Mouse (Mus musculus) heart, embryonic 11.5 days (tissue): ENCODE results near the gene Obox6. TPM values are rescaled to one million over a fixed set of nuclear protein-coding genes. Genes with fewer than 3 reads are reported as not detected.

Experiments used
- ATAC-seq: fragments of 200-750 bp; cut with Nextera tagmentation; replicated peaks from 2 replicates; pipeline ENCODE4 v1.8.0; 2017; ENCODE audit warnings: moderate library complexity; ENCODE audit not compliant: insufficient number of reproducible peaks, low FRiP score, low TSS enrichment
- H3K27ac ChIP-seq: fragments of 300-500 bp; sonication (generic); 2 replicates; pipeline ENCODE4 v1.5.1; 2014; ENCODE audit warnings: mild to moderate bottlenecking, low read depth, low read length
- H3K27me3 ChIP-seq: fragments of 300-500 bp; sonication (generic); 2 replicates; pipeline ENCODE4 v1.6.1; 2014; ENCODE audit warnings: mild to moderate bottlenecking, low read length, mixed read lengths; ENCODE audit not compliant: control insufficient read depth, insufficient read depth
- H3K36me3 ChIP-seq: fragments of 300-500 bp; sonication (generic); 2 replicates; pipeline ENCODE4 v1.6.1; 2014; ENCODE audit warnings: mild to moderate bottlenecking, low read length, moderate library complexity, mixed read lengths; ENCODE audit not compliant: control insufficient read depth, insufficient read depth
- H3K4me1 ChIP-seq: fragments of 300-500 bp; sonication (generic); 2 replicates; pipeline ENCODE4 v1.6.1; 2014; ENCODE audit warnings: low read length; ENCODE audit not compliant: control insufficient read depth, insufficient read depth
- H3K4me2 ChIP-seq: fragments of 300-500 bp; sonication (generic); 2 replicates; pipeline ENCODE4 v1.6.1; 2014; ENCODE audit warnings: mild to moderate bottlenecking, moderate library complexity
- H3K4me3 ChIP-seq: fragments of 300-500 bp; sonication (generic); 2 replicates; pipeline ENCODE4 v1.5.1; 2014; ENCODE audit warnings: low read depth, low read length
- H3K9ac ChIP-seq: fragments of 300-500 bp; sonication (generic); 2 replicates; pipeline ENCODE4 v1.6.1; 2014; ENCODE audit warnings: mild to moderate bottlenecking, low read depth, low read length, moderate library complexity
- H3K9me3 ChIP-seq: fragments of 300-500 bp; sonication (generic); replicated peaks from 2 replicates; pipeline ENCODE4 v1.6.1; 2016; ENCODE audit warnings: low read length; ENCODE audit not compliant: control insufficient read depth
- WGBS: fragments of 180-500 bp; shearing (Covaris S2); extraction: QIAGEN DNeasy Blood & Tissue Kit; methylation state at CpG from one replicate; pipeline ENCODE4 v1.1.7; 2014; ENCODE audit not compliant: insufficient replicate concordance; 5-methylcytosine and 5-hydroxymethylcytosine counted together
- polyA plus RNA-seq: library from polyadenylated mRNA; unstranded; fragments of >200 nt; fragmentation: Nextera tagmentation; extraction: Ambion mirVana; gene quantifications from 2 replicates; pipeline ENCODE4 v1.2.1, GENCODE M21; 2014

Gene Obox6
- not detected in 2 replicates for polyA plus RNA-seq

DNA sequence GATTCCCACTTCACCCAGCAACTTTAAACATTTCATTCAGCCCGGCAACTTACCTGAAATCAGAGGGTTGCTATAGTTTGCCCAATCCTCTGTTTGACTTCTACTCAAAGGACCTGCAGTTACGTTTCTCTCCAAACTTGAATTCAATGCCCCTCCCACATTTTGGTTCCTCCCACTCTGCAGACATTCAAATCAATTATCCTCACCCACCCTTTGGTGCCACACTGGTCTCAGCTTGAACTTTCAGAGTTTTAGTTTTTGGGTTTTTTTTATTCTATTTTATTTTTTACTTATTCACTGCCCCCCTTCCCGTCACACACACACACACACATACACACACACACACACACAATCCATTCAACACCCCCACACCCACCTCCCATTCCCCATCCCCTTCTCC lies at the start of gene Obox6:
Gene Obox6, minus strand, starts transcription at position 101 of the 400 bp plus-strand sequence.
- Histone ChIP-seq H3K4me3 (no peak within 1 kb of the TSS), H3K9me3 (peaks cover 6% of the 10 kb centered on the region), H3K4me1 (no peaks in the 10 kb centered on the region), H3K9ac (no peak within 1 kb of the TSS), H3K27me3 (no peaks in the 10 kb centered on the region), H3K4me2 (no peak within 1 kb of the TSS), H3K27ac (no peak within 1 kb of the TSS), H3K36me3 (no peaks in the 10 kb centered on the region)
- 76% methylated on average over 3 of the region's 3 CpGs for WGBS
- ATAC-seq, result no peak

DNA sequence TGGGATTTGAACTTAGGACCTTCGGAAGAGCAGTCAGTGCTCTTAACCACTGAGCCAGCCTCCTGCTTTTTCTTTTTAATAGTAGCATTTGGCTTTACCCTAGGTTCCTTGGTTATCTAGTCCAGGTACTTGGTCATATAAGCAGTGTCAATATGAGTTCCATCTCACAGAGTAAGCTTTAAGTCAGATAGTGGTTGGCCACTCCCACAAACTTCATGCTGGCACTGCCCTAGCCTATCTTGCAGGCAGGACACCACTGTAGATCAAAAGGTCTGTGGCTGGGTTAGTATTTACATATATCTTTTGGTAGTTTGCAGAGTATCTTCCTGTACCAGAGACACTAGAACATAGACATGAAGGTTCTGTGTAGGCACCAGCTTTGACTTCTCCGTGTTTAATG lies 44.6 kb upstream of the Obox6 start:
- no peak overlapping the region for H3K9ac ChIP-seq
- ATAC-seq, result no peak
- WGBS, result 77% methylated on average over 2 of the region's 2 CpGs

GRCm38 (mm10) chr7:15882317-15882716 lies 42.8 kb upstream of the Obox6 start, which contains the start of gene Crxos:
Crxos (plus strand) TSS chr7:15882617.
- H3K27me3 ChIP-seq, result no peaks in the 10 kb centered on the region
- H3K9me3 ChIP-seq, result no peaks in the 10 kb centered on the region
- no peak within 1 kb of the TSS for H3K4me3 ChIP-seq
- H3K9ac ChIP-seq, result no peak within 1 kb of the TSS
- no peaks in the 10 kb centered on the region for H3K36me3 ChIP-seq
- ATAC-seq, result no peak
- 60% methylated on average over 2 of the region's 2 CpGs for WGBS
- no peak within 1 kb of the TSS for H3K4me2 ChIP-seq
- H3K27ac ChIP-seq, result no peak within 1 kb of the TSS
- H3K4me1 ChIP-seq, result no peaks in the 10 kb centered on the region

More for the DNA sequence above, 44.6 kb upstream of the Obox6 start:
- no peaks in the 10 kb centered on the region for H3K36me3 ChIP-seq
- no peak overlapping the region for H3K4me2 ChIP-seq
- no peak overlapping the region for H3K27ac ChIP-seq
- H3K9me3 ChIP-seq, result no peaks in the 10 kb centered on the region
- no peaks in the 10 kb centered on the region for H3K27me3 ChIP-seq
- no peak overlapping the region for H3K4me3 ChIP-seq
- no peaks in the 10 kb centered on the region for H3K4me1 ChIP-seq

DNA sequence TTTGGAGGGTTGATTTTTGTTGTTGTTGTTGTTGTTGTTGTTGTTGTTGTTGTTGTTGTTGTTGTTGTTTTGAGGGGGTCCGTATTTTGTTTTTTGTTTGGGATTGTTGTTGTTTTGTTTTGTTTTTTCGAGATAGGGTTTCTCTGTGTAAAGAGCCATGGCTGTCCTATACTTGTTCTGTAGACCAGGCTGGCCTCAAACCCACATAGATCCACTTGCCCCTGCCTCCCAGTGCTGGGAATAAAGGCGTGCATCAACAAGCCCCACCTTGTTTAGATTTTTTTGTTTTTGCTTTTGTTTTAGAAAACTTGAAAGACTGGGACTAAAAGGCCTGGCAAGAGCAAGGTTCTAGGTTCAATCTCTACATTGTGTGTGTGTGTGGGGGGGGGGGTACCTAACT lies 42.4 kb upstream of the Obox6 start:
- H3K9me3 ChIP-seq, result no peaks in the 10 kb centered on the region
- WGBS, result 55% methylated on average over 3 of the region's 3 CpGs
- H3K9ac ChIP-seq, result no peak overlapping the region
- H3K4me2 ChIP-seq, result no peak overlapping the region
- no peaks in the 10 kb centered on the region for H3K4me1 ChIP-seq
- H3K27ac ChIP-seq, result no peak overlapping the region
- no peaks in the 10 kb centered on the region for H3K27me3 ChIP-seq
- H3K4me3 ChIP-seq, result no peak overlapping the region
- no peak for ATAC-seq
- no peaks in the 10 kb centered on the region for H3K36me3 ChIP-seq

DNA sequence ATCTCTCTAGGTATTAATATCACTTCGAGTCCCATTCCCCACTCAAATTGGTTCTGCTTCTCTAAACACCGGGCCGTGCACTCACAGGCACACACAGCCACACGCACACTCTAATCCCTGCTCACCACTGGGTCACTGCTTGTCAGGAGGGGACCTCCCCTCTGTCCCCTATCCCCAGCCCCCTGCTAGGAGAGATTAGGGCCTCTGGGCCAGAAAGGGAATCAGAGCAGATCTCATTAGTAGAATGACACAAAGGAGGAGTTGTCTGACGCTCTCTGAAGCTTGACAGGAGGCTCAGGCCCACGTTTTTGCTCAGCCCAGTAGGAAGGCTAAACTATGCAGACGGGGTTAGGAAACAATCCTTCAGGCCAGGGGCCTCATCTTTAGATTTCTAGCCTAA lies 41.9 kb upstream of the Obox6 start:
- H3K9me3 ChIP-seq, result no peaks in the 10 kb centered on the region
- no peaks in the 10 kb centered on the region for H3K4me1 ChIP-seq
- no peak for ATAC-seq
- no peak overlapping the region for H3K4me2 ChIP-seq
- H3K27ac ChIP-seq, result no peak overlapping the region
- no peak overlapping the region for H3K9ac ChIP-seq
- H3K27me3 ChIP-seq, result no peaks in the 10 kb centered on the region
- no peaks in the 10 kb centered on the region for H3K36me3 ChIP-seq
- whole genome bisulfite sequencing, result 12% methylated on average over 7 of the region's 7 CpGs
- H3K4me3 ChIP-seq, result no peak overlapping the region

GRCm38 (mm10) chr7:15879756-15880155 lies 40.3 kb upstream of the Obox6 start, which contains the start of gene Crx:
Crx (minus strand) TSS chr7:15879968.
- no peak within 1 kb of the TSS for H3K9ac ChIP-seq
- no peaks in the 10 kb centered on the region for H3K36me3 ChIP-seq
- H3K4me2 ChIP-seq, result no peak within 1 kb of the TSS
- no peak for ATAC-seq
- H3K27ac ChIP-seq, result no peak within 1 kb of the TSS
- no peak within 1 kb of the TSS for H3K4me3 ChIP-seq
- no peaks in the 10 kb centered on the region for H3K4me1 ChIP-seq
- H3K9me3 ChIP-seq, result no peaks in the 10 kb centered on the region
- H3K27me3 ChIP-seq, result no peaks in the 10 kb centered on the region
- WGBS, result 31% methylated on average over 4 of the region's 4 CpGs

GRCm38 (mm10) chr7:15864104-15864503 lies 24.6 kb upstream of the Obox6 start:
- no peaks in the 10 kb centered on the region for H3K9me3 ChIP-seq
- H3K9ac ChIP-seq, result no peak overlapping the region
- no peak overlapping the region for H3K27ac ChIP-seq
- H3K36me3 ChIP-seq, result no peaks in the 10 kb centered on the region
- WGBS, result 73% methylated on average over 4 of the region's 4 CpGs
- no peak overlapping the region for H3K4me3 ChIP-seq
- no peaks in the 10 kb centered on the region for H3K27me3 ChIP-seq
- ATAC-seq, result no peak
- H3K4me1 ChIP-seq, result no peaks in the 10 kb centered on the region
- H3K4me2 ChIP-seq, result no peak overlapping the region

GRCm38 (mm10) chr7:15859657-15860056 lies 20.2 kb upstream of the Obox6 start:
- no peaks in the 10 kb centered on the region for H3K9me3 ChIP-seq

More at GRCm38 (mm10) chr7:15859657-15860056, 20.2 kb upstream of the Obox6 start:
- no peak overlapping the region for H3K4me2 ChIP-seq
- no peaks in the 10 kb centered on the region for H3K27me3 ChIP-seq
- H3K4me3 ChIP-seq, result no peak overlapping the region
- no peaks in the 10 kb centered on the region for H3K36me3 ChIP-seq
- H3K9ac ChIP-seq, result no peak overlapping the region
- WGBS, result 41% methylated on average over 2 of the region's 2 CpGs
- no peaks in the 10 kb centered on the region for H3K4me1 ChIP-seq
- H3K27ac ChIP-seq, result no peak overlapping the region
- no peak for ATAC-seq
